ENCODE assay signal across 9 mouse cellular contexts in genomic region chr7:77131950-77132349, GRCm38 (mm10).
DNase-seq lines count a peak whose midpoint lies in the region; ATAC-seq and TF ChIP-seq lines count a peak whose summit lies in the region.
"Had no signal": no experiment of that assay in that cellular context is flagged by ENCODE, and none has a peak within 500 bp of the region (broad histone marks: within the 10 kb centered on the region; RNA-seq: fewer than 3 reads in every experiment).

No protein-coding gene starts in this region.

- peak; percentile 60; the same call in 1 of the 2 replicates for TF ChIP-seq CTCF in brain, embryonic 14.5 days (IDR thresholded peaks at IDR 0.05; ENCODE audit: borderline replicate concordance, extremely low read depth, insufficient read depth, insufficient read length)

- no peak for DNase-seq in kidney, postnatal 4 days
- DNase-seq in brain, embryonic 14.5 days (ENCODE audit: low read depth), result peak; percentile 87
- peak; percentile 62 for DNase-seq in forebrain, embryonic 14.5 days (ENCODE audit: low spot score)
- DNase-seq in mesoderm, embryonic 11.5 days (ENCODE audit: low read depth, low spot score), result peak; percentile 12
- DNase-seq in liver, result no peak
- DNase-seq in right cerebral cortex, postnatal 36 days (ENCODE audit: low spot score in 2 of 2), result no peak
- DNase-seq in adrenal gland, postnatal 10 days, result no peak

- no peaks in the 10 kb centered on the region for H3K9me3 ChIP-seq in kidney, embryonic 15.5 days (replicated peaks)
- no peaks in the 10 kb centered on the region for H3K9me3 ChIP-seq in forebrain, embryonic 14.5 days (replicated peaks; ENCODE audit: control insufficient read depth, low read length)
- H3K9me3 ChIP-seq: limb, embryonic 15.5 days had no signal

- WGBS in kidney, embryonic 15.5 days, result 12% methylated on average over 7 of the region's 7 CpGs
- 22% methylated on average over 7 of the region's 7 CpGs for WGBS in forebrain, embryonic 14.5 days

- peak; percentile 76; the same call in 1 of the 2 replicates for ATAC-seq in kidney, embryonic 15.5 days (replicated peaks; ENCODE audit: low FRiP score)
- peak; percentile 59; the same call in 1 of the 2 replicates for ATAC-seq in forebrain, embryonic 14.5 days

- no peak overlapping the region for H3K27ac ChIP-seq in kidney, embryonic 15.5 days
- no peak overlapping the region for H3K27ac ChIP-seq in forebrain, embryonic 14.5 days (ENCODE audit: low read depth, low read length)
- H3K27ac ChIP-seq: limb, embryonic 15.5 days had no signal

- no peak overlapping the region for H3K9ac ChIP-seq in kidney, embryonic 15.5 days
- H3K9ac ChIP-seq in forebrain, embryonic 14.5 days (ENCODE audit: low read length), result no peak overlapping the region
- H3K9ac ChIP-seq: limb, embryonic 15.5 days had no signal

- TF ChIP-seq POLR2A in brain, embryonic 14.5 days (IDR thresholded peaks at IDR 0.05; ENCODE audit: borderline replicate concordance, extremely low read depth, insufficient read depth, insufficient read length, poor library complexity, severe bottlenecking), result no peak

- no peak overlapping the region for H3K4me3 ChIP-seq in kidney, embryonic 15.5 days (replicated peaks)
- H3K4me3 ChIP-seq in forebrain, embryonic 14.5 days (ENCODE audit: low read depth, low read length), result no peak overlapping the region
- H3K4me3 ChIP-seq: limb, embryonic 15.5 days had no signal

- H3K4me1 ChIP-seq in kidney, embryonic 15.5 days, result peaks cover 10% of the 10 kb centered on the region
- H3K4me1 ChIP-seq in forebrain, embryonic 14.5 days (ENCODE audit: control insufficient read depth, insufficient read depth, low read length), result peaks cover 6% of the 10 kb centered on the region; the same call in 1 of the 2 replicates
- H3K4me1 ChIP-seq: limb, embryonic 15.5 days had no signal

- peak overlapping the region; percentile 26; the same call in 1 of the 2 replicates for H3K4me2 ChIP-seq in kidney, embryonic 15.5 days
- 0 out of 2 replicates have a peak overlapping the region, but pooled peaks have one; percentile 8 for H3K4me2 ChIP-seq in forebrain, embryonic 14.5 days (ENCODE audit: low read length)
- H3K4me2 ChIP-seq: limb, embryonic 15.5 days had no signal

- H3K36me3 ChIP-seq in kidney, embryonic 15.5 days, result no peaks in the 10 kb centered on the region
- no peaks in the 10 kb centered on the region for H3K36me3 ChIP-seq in forebrain, embryonic 14.5 days (ENCODE audit: control insufficient read depth, insufficient read depth, low read length)
- H3K36me3 ChIP-seq: limb, embryonic 15.5 days had no signal

- H3K27me3 ChIP-seq in kidney, embryonic 15.5 days, result no peaks in the 10 kb centered on the region
- no peaks in the 10 kb centered on the region for H3K27me3 ChIP-seq in forebrain, embryonic 14.5 days (replicated peaks; ENCODE audit: control insufficient read depth, insufficient read depth, low read length)
- H3K27me3 ChIP-seq: limb, embryonic 15.5 days had no signal

Comparison
In these comparisons a context has a peak if more than half of its experiments do, and no peak if none do; other contexts are left out.
1. DNase-seq: peak in brain, embryonic 14.5 days (single experiment), forebrain, embryonic 14.5 days (single experiment) and mesoderm, embryonic 11.5 days (single experiment); none in kidney, postnatal 4 days (0 of 2), liver (single experiment), right cerebral cortex, postnatal 36 days (0 of 2) and adrenal gland, postnatal 10 days (single experiment).